Mouse (Mus musculus): Measurements from ENCODE around the gene Ankrd11. TPM values are rescaled to one million over a fixed set of nuclear protein-coding genes. Genes with fewer than 3 reads are reported as not detected.

The Ankrd11 gene
- polyA plus RNA-seq, 1 experiment = 32.5 TPM

DNA sequence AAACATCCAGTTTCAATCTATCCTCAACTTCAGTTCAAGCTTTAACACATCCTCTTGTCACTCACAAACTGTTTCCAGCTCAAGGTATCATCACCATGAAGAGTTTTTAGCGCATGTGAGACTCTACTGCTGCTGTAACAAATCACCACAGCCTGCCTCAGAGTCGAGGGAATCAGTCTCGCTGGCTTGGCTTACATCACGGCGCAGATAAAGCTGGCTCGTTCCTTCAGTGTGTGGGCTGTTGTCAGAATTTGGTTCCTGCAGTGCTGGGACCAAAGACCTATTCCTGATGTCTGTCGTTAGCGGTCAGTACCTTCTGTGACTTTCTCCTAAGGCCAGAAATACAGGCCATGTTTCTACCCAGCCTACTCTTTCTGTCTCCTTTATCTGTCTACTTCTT is 144.9 kb downstream of the Ankrd11 start:
- Histone ChIP-seq H3K79me2 (ENCODE audit: control insufficient read depth, insufficient read depth) (peaks cover 23% of the 10 kb centered on the region), H3ac (ENCODE audit: control insufficient read depth, insufficient read length, low read depth) (no peak overlapping the region), H3K4me3 (ENCODE audit: insufficient read depth, poor library complexity, severe bottlenecking) (no peak overlapping the region), H3K36me3 (ENCODE audit: control insufficient read depth, insufficient read depth) (peaks cover 76% of the 10 kb centered on the region), H3K27me3 (ENCODE audit: control insufficient read depth, insufficient read depth, insufficient read length) (no peaks in the 10 kb centered on the region), H3K79me3 (ENCODE audit: low read depth) (peaks cover 14% of the 10 kb centered on the region)
- TF ChIP-seq MYOG (IDR thresholded peaks at IDR 0.05; ENCODE audit: control insufficient read depth, extremely low read depth, insufficient read length) (no peak), FOSL1 (IDR thresholded peaks at IDR 0.05; ENCODE audit: insufficient read depth, low read length, poor library complexity, severe bottlenecking) (no peak), USF1 (IDR thresholded peaks at IDR 0.05; ENCODE audit: low read depth) (no peak), CEBPB (IDR thresholded peaks at IDR 0.05; ENCODE audit: low read depth) (no peak), MAX (IDR thresholded peaks at IDR 0.05) (no peak), CTCF (IDR thresholded peaks at IDR 0.05; ENCODE audit: control insufficient read depth, insufficient read depth, insufficient read length) (no peak), MYOD1 (IDR thresholded peaks at IDR 0.05; ENCODE audit: control insufficient read depth, insufficient read length, low read depth) (no peak)

- TF ChIP-seq CEBPB (IDR thresholded peaks at IDR 0.05; ENCODE audit: low read depth) (no peak), USF1 (IDR thresholded peaks at IDR 0.05; ENCODE audit: low read depth) (no peak), MYOG (IDR thresholded peaks at IDR 0.05; ENCODE audit: control insufficient read depth, extremely low read depth, insufficient read length) (no peak), MYOD1 (IDR thresholded peaks at IDR 0.05; ENCODE audit: control insufficient read depth, insufficient read length, low read depth) (no peak), CTCF (IDR thresholded peaks at IDR 0.05; ENCODE audit: control insufficient read depth, insufficient read depth, insufficient read length) (no peak), MAX (IDR thresholded peaks at IDR 0.05) (no peak), FOSL1 (IDR thresholded peaks at IDR 0.05; ENCODE audit: insufficient read depth, low read length, poor library complexity, severe bottlenecking) (no peak)
- H3K4me3 ChIP-seq (ENCODE audit: insufficient read depth, poor library complexity, severe bottlenecking) = no peak overlapping the region
- peaks cover 83% of the 10 kb centered on the region for H3K36me3 ChIP-seq (ENCODE audit: control insufficient read depth, insufficient read depth)
- peaks cover 14% of the 10 kb centered on the region for H3K79me2 ChIP-seq (ENCODE audit: control insufficient read depth, insufficient read depth)
- H3K27me3 ChIP-seq (ENCODE audit: control insufficient read depth, insufficient read depth, insufficient read length) = no peaks in the 10 kb centered on the region
- H3K79me3 ChIP-seq (ENCODE audit: low read depth) = peaks cover 6% of the 10 kb centered on the region
- no peak overlapping the region for H3ac ChIP-seq (ENCODE audit: control insufficient read depth, insufficient read length, low read depth)
Measured at GRCm38 (mm10) chr8:122896317-122896716, 145.8 kb downstream of the Ankrd11 start.

GRCm38 (mm10) chr8:122893451-122893850 is 148.6 kb downstream of the Ankrd11 start:
- peaks cover 80% of the 10 kb centered on the region for H3K36me3 ChIP-seq (ENCODE audit: control insufficient read depth, insufficient read depth)
- TF ChIP-seq FOSL1 (IDR thresholded peaks at IDR 0.05; ENCODE audit: insufficient read depth, low read length, poor library complexity, severe bottlenecking) (no peak), MYOG (IDR thresholded peaks at IDR 0.05; ENCODE audit: control insufficient read depth, extremely low read depth, insufficient read length) (no peak), MAX (IDR thresholded peaks at IDR 0.05) (no peak), CTCF (IDR thresholded peaks at IDR 0.05; ENCODE audit: control insufficient read depth, insufficient read depth, insufficient read length) (no peak), CEBPB (IDR thresholded peaks at IDR 0.05; ENCODE audit: low read depth) (no peak), MYOD1 (IDR thresholded peaks at IDR 0.05; ENCODE audit: control insufficient read depth, insufficient read length, low read depth) (no peak), USF1 (IDR thresholded peaks at IDR 0.05; ENCODE audit: low read depth) (no peak)
- no peaks in the 10 kb centered on the region for H3K79me2 ChIP-seq (ENCODE audit: control insufficient read depth, insufficient read depth)
- H3K27me3 ChIP-seq (ENCODE audit: control insufficient read depth, insufficient read depth, insufficient read length) = no peaks in the 10 kb centered on the region
- H3K79me3 ChIP-seq (ENCODE audit: low read depth) = no peaks in the 10 kb centered on the region
- no peak overlapping the region for H3ac ChIP-seq (ENCODE audit: control insufficient read depth, insufficient read length, low read depth)
- H3K4me3 ChIP-seq (ENCODE audit: insufficient read depth, poor library complexity, severe bottlenecking) = no peak overlapping the region

GRCm38 (mm10) chr8:122891440-122891839 is 150.6 kb downstream of the Ankrd11 start:
- H3ac ChIP-seq (ENCODE audit: control insufficient read depth, insufficient read length, low read depth) = no peak overlapping the region
- no peak for TF ChIP-seq USF1 (IDR thresholded peaks at IDR 0.05; ENCODE audit: low read depth)
- no peak for TF ChIP-seq MYOG (IDR thresholded peaks at IDR 0.05; ENCODE audit: control insufficient read depth, extremely low read depth, insufficient read length)
- TF ChIP-seq CTCF (IDR thresholded peaks at IDR 0.05; ENCODE audit: control insufficient read depth, insufficient read depth, insufficient read length) = no peak
- no peak for TF ChIP-seq MAX (IDR thresholded peaks at IDR 0.05)
- no peak for TF ChIP-seq FOSL1 (IDR thresholded peaks at IDR 0.05; ENCODE audit: insufficient read depth, low read length, poor library complexity, severe bottlenecking)
- no peak for TF ChIP-seq MYOD1 (IDR thresholded peaks at IDR 0.05; ENCODE audit: control insufficient read depth, insufficient read length, low read depth)
- no peak for TF ChIP-seq CEBPB (IDR thresholded peaks at IDR 0.05; ENCODE audit: low read depth)

GRCm38 (mm10) chr8:122883671-122884070 is 158.4 kb downstream of the Ankrd11 start:
- no peak for TF ChIP-seq CEBPB (IDR thresholded peaks at IDR 0.05; ENCODE audit: low read depth)
- TF ChIP-seq CTCF (IDR thresholded peaks at IDR 0.05; ENCODE audit: control insufficient read depth, insufficient read depth, insufficient read length) = no peak
- no peak for TF ChIP-seq MYOG (IDR thresholded peaks at IDR 0.05; ENCODE audit: control insufficient read depth, extremely low read depth, insufficient read length)
- TF ChIP-seq USF1 (IDR thresholded peaks at IDR 0.05; ENCODE audit: low read depth) = no peak
- no peak for TF ChIP-seq MAX (IDR thresholded peaks at IDR 0.05)
- no peak for TF ChIP-seq MYOD1 (IDR thresholded peaks at IDR 0.05; ENCODE audit: control insufficient read depth, insufficient read length, low read depth)
- no peak for TF ChIP-seq FOSL1 (IDR thresholded peaks at IDR 0.05; ENCODE audit: insufficient read depth, low read length, poor library complexity, severe bottlenecking)
- no peak overlapping the region for H3ac ChIP-seq (ENCODE audit: control insufficient read depth, insufficient read length, low read depth)
- H3K79me2 ChIP-seq (ENCODE audit: control insufficient read depth, insufficient read depth) = no peaks in the 10 kb centered on the region
- H3K4me3 ChIP-seq (ENCODE audit: insufficient read depth, poor library complexity, severe bottlenecking) = no peak overlapping the region
- no peaks in the 10 kb centered on the region for H3K27me3 ChIP-seq (ENCODE audit: control insufficient read depth, insufficient read depth, insufficient read length)
- no peaks in the 10 kb centered on the region for H3K79me3 ChIP-seq (ENCODE audit: low read depth)
- H3K36me3 ChIP-seq (ENCODE audit: control insufficient read depth, insufficient read depth) = peaks cover 54% of the 10 kb centered on the region

More at GRCm38 (mm10) chr8:122891440-122891839, 150.6 kb downstream of the Ankrd11 start:
- peaks cover 75% of the 10 kb centered on the region for H3K36me3 ChIP-seq (ENCODE audit: control insufficient read depth, insufficient read depth)
- no peaks in the 10 kb centered on the region for H3K79me3 ChIP-seq (ENCODE audit: low read depth)
- H3K4me3 ChIP-seq (ENCODE audit: insufficient read depth, poor library complexity, severe bottlenecking) = no peak overlapping the region
- H3K79me2 ChIP-seq (ENCODE audit: control insufficient read depth, insufficient read depth) = no peaks in the 10 kb centered on the region
- no peaks in the 10 kb centered on the region for H3K27me3 ChIP-seq (ENCODE audit: control insufficient read depth, insufficient read depth, insufficient read length)

Data from C2C12 (cell line).